Mouse (Mus musculus) MEL (cell line): ENCODE measurements around the gene Smc6.

Experiments used
- CTCF ChIP-seq, 3 experiments: IDR thresholded peaks in 2 of 3; conservative IDR thresholded peaks in 1 of 3; 2 replicates each; pipeline ENCODE4 v1.5.1; 2011 to 2012; ENCODE audit warnings: low read length in 3 of 3, low read depth in 2 of 3, mild to moderate bottlenecking in 2 of 3, improper control_type of control experiment in 1 of 3, inconsistent platforms in 1 of 3, mixed read lengths in 1 of 3, moderate library complexity in 1 of 3; ENCODE audit not compliant: control insufficient read depth in 1 of 3, insufficient read depth in 1 of 3, poor library complexity in 1 of 3, severe bottlenecking in 1 of 3
- MAFK ChIP-seq: IDR thresholded peaks from 2 replicates; pipeline ENCODE4 v1.6.1; 2011; ENCODE audit warnings: low read depth, mild to moderate bottlenecking, low read length, improper control_type of control experiment, borderline replicate concordance
- POLR2A ChIP-seq, 2 experiments: IDR thresholded peaks; 2 replicates each; pipeline ENCODE4 v1.6.1; 2011 to 2012; ENCODE audit warnings: low read length in 2 of 2, mild to moderate bottlenecking in 2 of 2, control low read depth in 1 of 2, improper control_type of control experiment in 1 of 2, low read depth in 1 of 2, moderate library complexity in 1 of 2; ENCODE audit not compliant: control insufficient read depth in 1 of 2, insufficient read depth in 1 of 2, poor library complexity in 1 of 2
- RCOR1 ChIP-seq: IDR thresholded peaks from 2 replicates; pipeline ENCODE4 v1.6.1; 2012; ENCODE audit warnings: low read depth, mild to moderate bottlenecking, inconsistent platforms, low read length, improper control_type of control experiment
- USF1 ChIP-seq: IDR thresholded peaks from 2 replicates; pipeline ENCODE4 v1.6.1; 2014; ENCODE audit warnings: low read depth, mild to moderate bottlenecking, inconsistent platforms, low read length, improper control_type of control experiment, moderate library complexity

- TF ChIP-seq RCOR1 (no peak), USF1 (no peak), CTCF (IDR thresholded peaks at IDR 0.05 in 2 of 3, conservative IDR thresholded peaks at IDR 0.05 in 1 of 3; ENCODE audit: control insufficient read depth in 1 of 3, insufficient read depth in 1 of 3, low read depth in 2 of 3, low read length in 3 of 3, poor library complexity in 1 of 3, severe bottlenecking in 1 of 3) (no peak), POLR2A (IDR thresholded peaks at IDR 0.05; ENCODE audit: control insufficient read depth in 1 of 2, insufficient read depth in 1 of 2, low read depth in 1 of 2, low read length in 2 of 2, poor library complexity in 1 of 2) (no peak), MAFK (no peak)
Measured at GRCm38 (mm10) chr12:11226529-11227268, 39.0 kb upstream of the Smc6 start.
